Mouse (Mus musculus): Measurements from ENCODE around the gene Cib4. TPM values are rescaled to one million over a fixed set of nuclear protein-coding genes. Genes with fewer than 3 reads are reported as not detected.

Gene Cib4
- polyA plus RNA-seq, 2 experiments: not detected

GRCm38 (mm10) chr5:30574367-30574766 is 28.7 kb upstream of the Cib4 start:
- ATAC-seq (ENCODE audit: insufficient read depth): no peak
- no peaks in the 10 kb centered on the region for H3K9me3 ChIP-seq (ENCODE audit: control insufficient read depth, low read length)
- peaks cover 0 to 10% of the 10 kb centered on the region in 2 experiments; a peak in 2 of 4 replicates for H3K4me1 ChIP-seq (replicated peaks; ENCODE audit: control insufficient read depth in 2 of 2, insufficient read depth in 2 of 2, low read length in 1 of 2)
- no peak overlapping the region for H3K9ac ChIP-seq (replicated peaks)
- 68% methylated on average over 8 of the region's 8 CpGs for WGBS (ENCODE audit: insufficient replicate concordance)
- TF ChIP-seq EP300 (IDR thresholded peaks at IDR 0.05; ENCODE audit: low read depth): no peak
- no peak for TF ChIP-seq CTCF (IDR thresholded peaks at IDR 0.05; ENCODE audit: low read depth)
- H3K4me3 ChIP-seq (ENCODE audit: insufficient read depth in 1 of 2, low read depth in 2 of 2, low read length in 2 of 2): no peak overlapping the region
- no peaks in the 10 kb centered on the region for H3K27me3 ChIP-seq (ENCODE audit: control insufficient read depth, insufficient read depth, low read length)
- H3K36me3 ChIP-seq (replicated peaks; ENCODE audit: control insufficient read depth, insufficient read depth, low read depth): no peaks in the 10 kb centered on the region
- DNase-seq (ENCODE audit: low read depth in 3 of 3, low spot score in 3 of 3): no peak
- H3K4me2 ChIP-seq (ENCODE audit: low read depth): no peak overlapping the region
- H3K27ac ChIP-seq: no peak overlapping the region

GRCm38 (mm10) chr5:30571820-30572219 is 26.2 kb upstream of the Cib4 start:
- Histone ChIP-seq H3K9me3 (ENCODE audit: control insufficient read depth, low read length) (no peaks in the 10 kb centered on the region), H3K27ac (no peak overlapping the region), H3K27me3 (ENCODE audit: control insufficient read depth, insufficient read depth, low read length) (no peaks in the 10 kb centered on the region), H3K4me3 (ENCODE audit: insufficient read depth in 1 of 2, low read depth in 2 of 2, low read length in 2 of 2) (no peak overlapping the region), H3K4me1 (replicated peaks; ENCODE audit: control insufficient read depth in 2 of 2, insufficient read depth in 2 of 2, low read length in 1 of 2) (peaks cover 0 to 10% of the 10 kb centered on the region in 2 experiments; a peak in 2 of 4 replicates), H3K9ac (replicated peaks) (no peak overlapping the region), H3K36me3 (replicated peaks; ENCODE audit: control insufficient read depth, insufficient read depth, low read depth) (no peaks in the 10 kb centered on the region), H3K4me2 (ENCODE audit: low read depth) (no peak overlapping the region)
- 56% methylated on average over 5 of the region's 5 CpGs for WGBS (ENCODE audit: insufficient replicate concordance)
- TF ChIP-seq CTCF (IDR thresholded peaks at IDR 0.05; ENCODE audit: low read depth) (no peak), EP300 (IDR thresholded peaks at IDR 0.05; ENCODE audit: low read depth) (no peak)
- ATAC-seq (ENCODE audit: insufficient read depth): no peak
- DNase-seq (ENCODE audit: low read depth in 3 of 3, low spot score in 3 of 3): no peak

- Histone ChIP-seq H3K9ac (replicated peaks) (no peak overlapping the region), H3K27me3 (ENCODE audit: control insufficient read depth, insufficient read depth, low read length) (no peaks in the 10 kb centered on the region), H3K36me3 (replicated peaks; ENCODE audit: control insufficient read depth, insufficient read depth, low read depth) (no peaks in the 10 kb centered on the region), H3K4me1 (replicated peaks; ENCODE audit: control insufficient read depth in 2 of 2, insufficient read depth in 2 of 2, low read length in 1 of 2) (no peaks in the 10 kb centered on the region), H3K27ac (no peak overlapping the region), H3K4me2 (ENCODE audit: low read depth) (no peak overlapping the region), H3K9me3 (ENCODE audit: control insufficient read depth, low read length) (no peaks in the 10 kb centered on the region), H3K4me3 (ENCODE audit: insufficient read depth in 1 of 2, low read depth in 2 of 2, low read length in 2 of 2) (no peak overlapping the region)
- ATAC-seq (ENCODE audit: insufficient read depth): no peak
- TF ChIP-seq EP300 (IDR thresholded peaks at IDR 0.05; ENCODE audit: low read depth) (no peak), CTCF (IDR thresholded peaks at IDR 0.05; ENCODE audit: low read depth) (no peak)
- DNase-seq (ENCODE audit: low read depth in 3 of 3, low spot score in 3 of 3): no peak
- 50% methylated on average over 1 of the region's 1 CpGs for WGBS (ENCODE audit: insufficient replicate concordance)
Measured at GRCm38 (mm10) chr5:30568479-30568878, 22.8 kb upstream of the Cib4 start.

- Histone ChIP-seq H3K9me3 (ENCODE audit: control insufficient read depth, low read length) (no peaks in the 10 kb centered on the region), H3K9ac (replicated peaks) (no peak overlapping the region), H3K27ac (no peak overlapping the region), H3K4me3 (ENCODE audit: insufficient read depth in 1 of 2, low read depth in 2 of 2, low read length in 2 of 2) (no peak overlapping the region), H3K4me2 (ENCODE audit: low read depth) (no peak overlapping the region), H3K4me1 (replicated peaks; ENCODE audit: control insufficient read depth in 2 of 2, insufficient read depth in 2 of 2, low read length in 1 of 2) (no peaks in the 10 kb centered on the region), H3K27me3 (ENCODE audit: control insufficient read depth, insufficient read depth, low read length) (no peaks in the 10 kb centered on the region; the same call in 1 of the 2 replicates), H3K36me3 (replicated peaks; ENCODE audit: control insufficient read depth, insufficient read depth, low read depth) (no peaks in the 10 kb centered on the region)
- DNase-seq (ENCODE audit: low read depth in 3 of 3, low spot score in 3 of 3) (no peak), ATAC-seq (ENCODE audit: insufficient read depth) (no peak)
- no peak for TF ChIP-seq CTCF (IDR thresholded peaks at IDR 0.05; ENCODE audit: low read depth)
- TF ChIP-seq EP300 (IDR thresholded peaks at IDR 0.05; ENCODE audit: low read depth): no peak
- WGBS (ENCODE audit: insufficient replicate concordance): 15% methylated on average over 3 of the region's 3 CpGs
Measured at GRCm38 (mm10) chr5:30559986-30560493, 14.4 kb upstream of the Cib4 start.

- Histone ChIP-seq H3K4me1 (replicated peaks; ENCODE audit: control insufficient read depth in 2 of 2, insufficient read depth in 2 of 2, low read length in 1 of 2) (no peaks in the 10 kb centered on the region), H3K27me3 (ENCODE audit: control insufficient read depth, insufficient read depth, low read length) (no peaks in the 10 kb centered on the region; the same call in 1 of the 2 replicates), H3K4me2 (ENCODE audit: low read depth) (no peak overlapping the region), H3K36me3 (replicated peaks; ENCODE audit: control insufficient read depth, insufficient read depth, low read depth) (no peaks in the 10 kb centered on the region), H3K4me3 (ENCODE audit: insufficient read depth in 1 of 2, low read depth in 2 of 2, low read length in 2 of 2) (no peak overlapping the region), H3K9me3 (ENCODE audit: control insufficient read depth, low read length) (no peaks in the 10 kb centered on the region), H3K27ac (no peak overlapping the region), H3K9ac (replicated peaks) (no peak overlapping the region)
- DNase-seq (ENCODE audit: low read depth in 3 of 3, low spot score in 3 of 3) (no peak), ATAC-seq (ENCODE audit: insufficient read depth) (no peak)
- WGBS (ENCODE audit: insufficient replicate concordance): 50% methylated on average over 3 of the region's 3 CpGs
- TF ChIP-seq CTCF (IDR thresholded peaks at IDR 0.05; ENCODE audit: low read depth): no peak
Measured at GRCm38 (mm10) chr5:30559421-30559820, 13.8 kb upstream of the Cib4 start.
